Mouse (Mus musculus) layer of hippocampus, adult 18-20 months (tissue): ENCODE measurements around the gene Pom121l12. TPM values are rescaled to one million over a fixed set of nuclear protein-coding genes. Genes with fewer than 3 reads are reported as not detected.

ENCODE experiments used
- DNase-seq, 2 experiments: peaks; one replicate each; pipeline ENCODE4 v3.0.0; 2022; ENCODE audit warnings: low spot score in 2 of 2
- long read RNA-seq: library from polyadenylated mRNA; stranded (forward); transcript quantifications from one replicate; pipeline ENCODE4 v2.0.0, GENCODE M21; 2021
- total RNA-seq, 2 experiments: library from RNA; stranded (reverse); gene quantifications; 2 replicates each; pipeline ENCODE4 v1.2.3; 2021

The Pom121l12 gene
- total RNA-seq, result not detected
- long read RNA-seq, result 0 reads

DNA sequence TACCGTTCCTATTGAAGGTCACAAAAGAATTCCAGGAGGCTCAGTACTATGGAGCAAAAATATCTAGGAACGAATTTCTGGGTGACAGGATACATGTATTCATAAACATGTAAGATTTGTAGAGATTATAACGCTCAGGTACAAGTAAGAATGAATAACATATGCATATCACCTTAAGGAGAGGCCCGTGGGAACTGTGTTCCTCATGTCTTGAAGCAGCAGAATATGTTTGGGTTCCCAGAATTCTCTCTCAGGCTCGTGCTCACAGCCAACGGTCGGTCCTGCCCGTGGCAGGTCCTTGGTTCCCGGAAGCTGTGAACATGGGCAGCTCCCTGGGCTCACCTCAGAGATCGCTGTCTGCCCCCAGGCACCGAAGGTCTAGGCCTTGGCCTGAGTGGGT lies at the start of gene Pom121l12:
Pom121l12 (plus strand) TSS at position 301 of the 400 bp plus-strand sequence.
- no peak for DNase-seq

DNA sequence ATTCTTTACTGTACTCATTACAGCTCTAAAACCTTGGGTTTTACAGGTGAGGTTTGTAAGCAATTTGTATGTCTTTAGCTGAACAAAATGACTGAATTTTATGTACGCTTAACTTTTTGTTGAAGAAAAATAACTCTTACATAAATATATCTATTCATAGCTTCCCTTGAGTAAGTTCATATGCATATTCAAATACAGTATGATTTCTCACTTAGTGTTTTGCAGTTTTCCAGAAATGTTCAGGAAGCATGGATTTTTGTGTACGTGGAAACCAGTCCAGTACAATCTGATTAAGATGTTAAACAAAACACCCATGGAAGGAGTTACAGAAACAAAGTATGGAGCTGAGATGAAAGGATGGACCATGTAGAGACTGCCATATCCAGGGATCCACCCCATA lies 12.8 kb downstream of the Pom121l12 start:
- DNase-seq, result no peak
